Mouse (Mus musculus) CH12.LX (cell line): ENCODE results near the gene Hist1h2bf. TPM values are rescaled to one million over a fixed set of nuclear protein-coding genes. Genes with fewer than 3 reads are reported as not detected.
"Not testable (repeated sequence)": the region's sequence is repeated elsewhere in the genome, so short reads cannot be mapped to it uniquely, and the experiment has no call there.

Experiments used
- DNase-seq: peaks from one replicate; pipeline ENCODE4 v3.0.0-alpha.2; 2013; ENCODE audit errors: extremely low read depth
- H3K27ac ChIP-seq: 2 replicates; pipeline ENCODE4 v1.5.1; 2012; ENCODE audit warnings: low read depth, mild to moderate bottlenecking, control low read depth, moderate library complexity; ENCODE audit not compliant: insufficient read depth
- H3K27me3 ChIP-seq: replicated peaks from 2 replicates; pipeline ENCODE3; 2012; ENCODE audit warnings: inconsistent platforms
- H3K36me3 ChIP-seq, 2 experiments: replicated peaks in 1 of 2; 2 replicates each; pipeline versions ENCODE3 to v1.6.1; 2012; ENCODE audit warnings: inconsistent platforms in 1 of 2, low read length in 1 of 2, mild to moderate bottlenecking in 1 of 2, mixed read lengths in 1 of 2, moderate library complexity in 1 of 2; ENCODE audit not compliant: control insufficient read depth in 1 of 2, insufficient read depth in 1 of 2
- H3K4me1 ChIP-seq, 2 experiments: 2 replicates each; pipeline ENCODE4 v1.6.1; 2012; ENCODE audit warnings: inconsistent platforms in 1 of 2, moderate library complexity in 1 of 2; ENCODE audit not compliant: insufficient read depth in 2 of 2, control insufficient read depth in 1 of 2
- H3K4me2 ChIP-seq: 2 replicates; pipeline ENCODE4 v1.6.1; 2012; ENCODE audit warnings: low read depth, mild to moderate bottlenecking, control low read depth; ENCODE audit not compliant: poor library complexity, insufficient read depth, severe bottlenecking
- H3K4me3 ChIP-seq, 3 experiments: fragments of 150-350 bp in 1 of 3; sonication (generic) in 1 of 3; replicated peaks in 1 of 3; 2 replicates each; pipeline versions ENCODE3 to v1.5.1; 2011 to 2012; ENCODE audit warnings: low read depth in 2 of 3, low read length in 2 of 3, mild to moderate bottlenecking in 2 of 3, moderate library complexity in 2 of 3, control low read depth in 1 of 3, improper control_type of control experiment in 1 of 3, inconsistent platforms in 1 of 3, mixed read lengths in 1 of 3; ENCODE audit not compliant: poor library complexity in 1 of 3
- H3K79me2 ChIP-seq: replicated peaks from 2 replicates; pipeline ENCODE4 v1.6.1; 2012; ENCODE audit warnings: mild to moderate bottlenecking, moderate library complexity; ENCODE audit not compliant: control insufficient read depth, poor library complexity, insufficient read depth, severe bottlenecking; ENCODE audit errors: extremely low read depth
- H3K9ac ChIP-seq: 2 replicates; pipeline ENCODE4 v1.6.1; 2012; ENCODE audit warnings: low read depth, mild to moderate bottlenecking, control low read depth, moderate library complexity; ENCODE audit not compliant: insufficient read depth
- H3K9me3 ChIP-seq: replicated peaks from 2 replicates; pipeline ENCODE3; 2012; ENCODE audit warnings: low read length, inconsistent platforms, mixed read lengths
- CHD1 ChIP-seq: IDR thresholded peaks from 2 replicates; pipeline ENCODE4 v1.6.1; 2012; ENCODE audit warnings: low read depth, low read length, improper control_type of control experiment, inconsistent platforms
- CHD2 ChIP-seq: IDR thresholded peaks from 2 replicates; pipeline ENCODE4 v1.6.1; 2011; ENCODE audit warnings: low read length, improper control_type of control experiment
- E2F4 ChIP-seq: IDR thresholded peaks from 2 replicates; pipeline ENCODE4 v1.6.1; 2011; ENCODE audit warnings: low read depth, low read length, improper control_type of control experiment; ENCODE audit not compliant: insufficient replicate concordance
- GABPA ChIP-seq: IDR thresholded peaks from 2 replicates; pipeline ENCODE4 v1.6.1; 2012; ENCODE audit warnings: low read depth, low read length, improper control_type of control experiment, inconsistent platforms; ENCODE audit not compliant: insufficient replicate concordance
- IRF4 ChIP-seq: IDR thresholded peaks from 2 replicates; pipeline ENCODE4 v1.6.1; 2014; ENCODE audit warnings: low read depth, mild to moderate bottlenecking, inconsistent platforms, low read length, improper control_type of control experiment
- JUND ChIP-seq: conservative IDR thresholded peaks from 2 replicates; pipeline ENCODE4 v1.6.1; 2011; ENCODE audit warnings: low read depth, low read length, improper control_type of control experiment
- MAX ChIP-seq: IDR thresholded peaks from 2 replicates; pipeline ENCODE4 v1.6.1; 2011; ENCODE audit warnings: low read length, improper control_type of control experiment
- MEF2A ChIP-seq: IDR thresholded peaks from 2 replicates; pipeline ENCODE4 v1.6.1; 2014; ENCODE audit warnings: low read depth, mild to moderate bottlenecking, inconsistent platforms, low read length, improper control_type of control experiment, borderline replicate concordance
- MXI1 ChIP-seq: IDR thresholded peaks from 2 replicates; pipeline ENCODE4 v1.6.1; 2011; ENCODE audit warnings: mild to moderate bottlenecking, low read depth, low read length, improper control_type of control experiment
- MYC ChIP-seq: IDR thresholded peaks from 2 replicates; pipeline ENCODE4 v1.6.1; 2011; ENCODE audit warnings: low read depth, mild to moderate bottlenecking, improper control_type of control experiment, low read length
- NELFE ChIP-seq: IDR thresholded peaks from 2 replicates; pipeline ENCODE4 v1.6.1; 2011; ENCODE audit warnings: low read depth, low read length, improper control_type of control experiment
- PAX5 ChIP-seq: IDR thresholded peaks from 2 replicates; pipeline ENCODE4 v1.6.1; 2012; ENCODE audit warnings: low read length, inconsistent platforms, mixed read lengths
- POLR2A ChIP-seq: IDR thresholded peaks from 2 replicates; pipeline ENCODE4 v1.6.1; 2011; ENCODE audit warnings: low read depth, mild to moderate bottlenecking, improper control_type of control experiment, low read length
- POLR2AphosphoS2 ChIP-seq: IDR thresholded peaks from 2 replicates; pipeline ENCODE4 v1.6.1; 2011; ENCODE audit warnings: low read depth, low read length, improper control_type of control experiment
- SIN3A ChIP-seq: IDR thresholded peaks from 2 replicates; pipeline ENCODE4 v1.6.1; 2012; ENCODE audit warnings: low read length, improper control_type of control experiment, inconsistent platforms
- TBP ChIP-seq: conservative IDR thresholded peaks from 2 replicates; pipeline ENCODE4 v1.6.1; 2011; ENCODE audit warnings: low read depth, low read length, improper control_type of control experiment
- TCF12 ChIP-seq: IDR thresholded peaks from 2 replicates; pipeline ENCODE4 v1.6.1; 2014; ENCODE audit warnings: low read depth, mild to moderate bottlenecking, inconsistent platforms, low read length, improper control_type of control experiment
- UBTF ChIP-seq: IDR thresholded peaks from 2 replicates; pipeline ENCODE4 v1.6.1; 2012; ENCODE audit warnings: low read depth, mild to moderate bottlenecking, inconsistent platforms, low read length, improper control_type of control experiment, moderate library complexity
- ZMIZ1 ChIP-seq: IDR thresholded peaks from 2 replicates; pipeline ENCODE4 v1.6.1; 2012; ENCODE audit warnings: low read depth, mild to moderate bottlenecking, inconsistent platforms, low read length, improper control_type of control experiment
- ZNF384 ChIP-seq: IDR thresholded peaks from 2 replicates; pipeline ENCODE4 v1.6.1; 2012; ENCODE audit warnings: low read depth, low read length, improper control_type of control experiment, inconsistent platforms
- dilution Hi-C: fragments of 300-500 bp; cut with MboI; formaldehyde crosslinking; loops from 2 replicates; pipeline ENCODE4 v1.14.3; 2020; ENCODE audit warnings: low sequenced_read_pairs; ENCODE audit not compliant: extremely low pct_unique_long_range_greater_than_20kb, extremely low pct_ligation_motif_present
- in situ Hi-C: fragments of 300-500 bp; cut with MboI; formaldehyde crosslinking; loops from 3 replicates; pipeline ENCODE4 v1.14.3; 2019; ENCODE audit warnings: low sequenced_read_pairs, low pct_ligation_motif_present, low pct_unique_long_range_greater_than_20kb, mixed read lengths
- polyA plus RNA-seq: library from polyadenylated mRNA; unstranded; fragments of >175 nt; gene quantifications from 2 replicates; pipeline ENCODE4 v1.2.1, GENCODE M21; 2012; ENCODE audit warnings: low read depth; ENCODE audit not compliant: insufficient read length
- total RNA-seq, 2 experiments: library from RNA; depleted of rRNA; stranded (reverse); fragments of 300-350 nt in 1 of 2; fragments of >200 nt in 1 of 2; gene quantifications; 2 replicates each; pipeline ENCODE4 v1.2.3; 2012 to 2014

Gene Hist1h2bf
- total and polyA plus RNA-seq, 3 experiments, result 1.7 to 1,243 (median 50.8) TPM

GRCm38 (mm10) chr13:23534368-23535131 is 39.4 kb downstream of the Hist1h2bf start:
- in situ Hi-C loops, result no loop called here
- no peaks in the 10 kb centered on the region for H3K9me3 ChIP-seq
- H3K36me3 ChIP-seq, result no peaks in the 10 kb centered on the region
- peaks cover 9 to 44% of the 10 kb centered on the region in 2 experiments; a peak in 3 of 4 replicates for H3K4me1 ChIP-seq
- TF ChIP-seq TBP (peak; percentile 58; the same call in 1 of the 2 replicates), PAX5 (no peak), GABPA (no peak), POLR2AphosphoS2 (0 out of 2 replicates have a peak, but pooled peaks have one; percentile 72), IRF4 (no peak), UBTF (no peak; the same call in 1 of the 2 replicates), CHD1 (no peak), MYC (no peak), POLR2A (peak; percentile 51; the same call in 1 of the 2 replicates), JUND (no peak), NELFE (peak; percentile 31), MAX (no peak)
- DNase-seq, result peak; percentile 86
- H3K4me2 ChIP-seq, result peak overlapping the region; percentile 98
- peak overlapping the region; percentile 100 for H3K9ac ChIP-seq
- H3K27me3 ChIP-seq, result no peaks in the 10 kb centered on the region
- no peaks in the 10 kb centered on the region for H3K79me2 ChIP-seq
- peak overlapping the region; percentile 93 for H3K27ac ChIP-seq
- dilution Hi-C loops, result no loop called here
- H3K4me3 ChIP-seq, result peak overlapping the region; percentile 41 to 63 (median 42)

GRCm38 (mm10) chr13:23533560-23534367 is 40.2 kb downstream of the Hist1h2bf start, which contains the start of gene Hist1h2af:
Hist1h2af (plus strand) TSS chr13:23533906.
- H3K27me3 ChIP-seq, H3K36me3 ChIP-seq, dilution Hi-C loops, in situ Hi-C loops, H3K79me2 ChIP-seq, H3K9me3 ChIP-seq: not testable (repeated sequence)
- Histone ChIP-seq H3K4me1 (peaks cover 14 to 41% of the 10 kb centered on the region in 2 experiments), H3K9ac (peak within 1 kb of the TSS; percentile 100), H3K4me2 (peak within 1 kb of the TSS; percentile 98), H3K4me3 (peak within 1 kb of the TSS; percentile 42 to 63 (median 44)), H3K27ac (peak within 1 kb of the TSS; percentile 93)
- TF ChIP-seq UBTF (peak; percentile 49; the same call in 1 of the 2 replicates), E2F4 (peak; percentile 99), MEF2A (peak; percentile 27; the same call in 1 of the 2 replicates), CHD1 (peak; percentile 76; the same call in 1 of the 2 replicates), MXI1 (peak; percentile 73; the same call in 1 of the 2 replicates), CHD2 (peak; percentile 63), ZMIZ1 (peak; percentile 93), POLR2A (peak; percentile 86), TCF12 (peak; percentile 81), ZNF384 (peak; percentile 93), TBP (peak; percentile 97), NELFE (peak; percentile 85), SIN3A (peak; percentile 89)
- peak; percentile 94 for DNase-seq
